Mouse (Mus musculus) lung, postnatal 25 days (tissue): Measurements from ENCODE around the gene Zfp616.
A peak's percentile ranks its signal among the peaks of the same experiment; 100 is the strongest.

Experiments
- DNase-seq: peaks from one replicate; pipeline ENCODE4 v3.0.0; 2022; ENCODE audit warnings: low spot score

Zfp616 gene

DNA sequence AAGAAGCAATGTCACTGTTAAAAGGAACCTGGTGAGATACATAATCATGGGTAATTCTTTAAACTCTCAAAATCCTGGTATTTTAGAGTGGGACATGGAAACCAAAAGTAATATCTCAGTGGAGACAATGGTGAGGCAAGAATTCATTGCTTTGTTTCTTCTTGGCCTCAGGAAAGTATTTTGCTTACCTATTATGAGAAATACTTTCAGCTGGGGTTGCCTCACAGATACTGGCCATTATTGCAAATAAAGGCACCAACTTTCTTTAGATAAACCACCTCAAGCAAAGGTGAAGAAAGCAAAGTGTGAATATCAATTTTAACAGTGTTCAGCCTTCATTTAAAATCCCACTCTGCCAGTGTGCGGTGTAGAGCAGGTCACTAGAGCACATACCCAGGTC is at the start of gene Zfp616:
TSS of gene Zfp616 (plus strand) at position 301 of the 400 bp plus-strand sequence.
- no peak for DNase-seq

DNA sequence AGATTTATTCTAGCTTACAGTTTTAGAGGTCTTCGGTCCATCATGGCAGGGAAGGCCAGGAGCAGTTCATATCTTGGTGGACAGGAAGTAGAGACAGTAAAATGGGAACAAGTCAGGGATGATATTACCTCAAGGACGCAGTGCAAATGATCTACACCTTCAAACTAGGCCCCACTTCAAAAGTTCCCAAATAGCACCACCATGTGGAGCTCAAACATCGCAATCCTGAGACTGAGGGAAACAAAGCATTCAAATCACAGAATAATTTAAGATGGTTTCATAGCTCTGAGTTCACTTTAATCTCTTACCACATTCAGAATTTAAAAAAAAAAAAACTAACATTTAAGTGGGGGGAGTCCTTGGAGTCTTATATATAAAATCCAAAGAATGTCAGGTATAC is 18.4 kb upstream of the Zfp616 start:
- no peak for DNase-seq

DNA sequence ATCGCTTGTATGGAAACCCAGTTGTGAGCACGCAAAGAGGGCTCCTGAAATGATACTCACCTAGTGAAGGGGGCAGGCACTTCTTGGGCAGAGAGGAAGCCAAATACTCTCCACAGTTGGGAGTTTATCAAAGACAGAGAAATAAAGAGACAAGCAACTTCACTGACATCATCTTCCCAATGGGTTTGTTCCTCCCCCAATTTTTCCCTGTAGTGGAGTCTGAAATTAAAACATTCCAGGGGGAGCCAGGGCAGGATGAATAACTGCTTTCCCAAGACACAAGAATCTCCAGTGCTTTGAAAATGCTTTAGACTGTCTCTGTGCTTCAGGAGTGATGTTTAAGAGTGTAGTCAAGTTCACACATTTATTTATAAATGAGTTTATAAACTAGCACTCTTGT is 13.3 kb upstream of the Zfp616 start, which contains the start of the genes Olfr139 and Olfr399:
TSS of gene Olfr139 (minus strand) at position 101 of the 400 bp plus-strand sequence.
TSS of gene Olfr399 (minus strand) at position 165 of the 400 bp plus-strand sequence.
- DNase-seq = no peak

- DNase-seq = peak; percentile 1
Observed at GRCm38 (mm10) chr11:74100724-74101123, 31.0 kb downstream of the Zfp616 start.

- no peak for DNase-seq
Observed at GRCm38 (mm10) chr11:74101507-74101906, 31.8 kb downstream of the Zfp616 start.

DNA sequence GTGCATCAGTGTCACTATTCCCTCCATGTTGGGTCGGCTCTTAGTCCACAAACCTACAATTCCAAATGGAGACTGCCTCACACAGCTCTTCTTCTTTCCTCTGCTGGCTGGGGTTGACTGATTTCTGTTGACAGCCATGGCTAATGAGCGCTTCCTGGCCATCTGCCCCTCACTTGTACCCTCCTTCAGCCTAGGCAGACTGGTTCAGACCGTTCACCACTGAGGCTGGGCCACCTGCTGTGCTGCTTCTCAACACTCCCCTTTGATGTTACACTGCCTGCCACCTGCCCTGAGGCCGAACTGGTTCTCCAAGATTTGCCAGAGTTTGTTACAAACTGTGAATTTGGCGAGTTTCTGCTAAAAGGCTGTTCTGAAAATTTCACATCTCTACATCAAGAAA is 35.3 kb downstream of the Zfp616 start:
- DNase-seq = no peak

DNA sequence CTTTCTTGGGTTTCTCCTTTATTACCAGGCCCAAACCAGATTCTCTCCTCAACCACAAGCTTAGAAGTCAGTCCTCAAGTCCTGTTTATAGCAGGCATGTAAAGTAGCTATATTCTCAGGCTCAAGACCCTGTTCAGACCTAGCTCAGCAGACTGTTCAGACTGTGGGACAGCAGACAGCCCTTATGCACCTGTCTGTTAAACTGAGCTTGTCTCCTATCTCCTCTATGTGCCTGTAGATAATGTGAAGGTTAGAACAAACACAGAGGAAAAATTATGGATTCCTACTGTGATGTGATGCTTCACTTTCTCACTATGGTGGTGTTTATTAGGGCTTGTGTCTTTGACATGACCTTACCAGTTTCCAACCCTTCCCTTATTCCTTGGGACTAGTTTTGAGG is 43.7 kb downstream of the Zfp616 start, which contains the start of gene Olfr401:
TSS of gene Olfr401 (plus strand) at position 301 of the 400 bp plus-strand sequence.
- no peak for DNase-seq
